Mouse (Mus musculus): ENCODE data around the gene Prdm2. TPM values are rescaled to one million over a fixed set of nuclear protein-coding genes. Genes with fewer than 3 reads are reported as not detected.

Prdm2 gene
- polyA plus RNA-seq, 1 experiment from 2014 or later: 11.3 TPM

DNA sequence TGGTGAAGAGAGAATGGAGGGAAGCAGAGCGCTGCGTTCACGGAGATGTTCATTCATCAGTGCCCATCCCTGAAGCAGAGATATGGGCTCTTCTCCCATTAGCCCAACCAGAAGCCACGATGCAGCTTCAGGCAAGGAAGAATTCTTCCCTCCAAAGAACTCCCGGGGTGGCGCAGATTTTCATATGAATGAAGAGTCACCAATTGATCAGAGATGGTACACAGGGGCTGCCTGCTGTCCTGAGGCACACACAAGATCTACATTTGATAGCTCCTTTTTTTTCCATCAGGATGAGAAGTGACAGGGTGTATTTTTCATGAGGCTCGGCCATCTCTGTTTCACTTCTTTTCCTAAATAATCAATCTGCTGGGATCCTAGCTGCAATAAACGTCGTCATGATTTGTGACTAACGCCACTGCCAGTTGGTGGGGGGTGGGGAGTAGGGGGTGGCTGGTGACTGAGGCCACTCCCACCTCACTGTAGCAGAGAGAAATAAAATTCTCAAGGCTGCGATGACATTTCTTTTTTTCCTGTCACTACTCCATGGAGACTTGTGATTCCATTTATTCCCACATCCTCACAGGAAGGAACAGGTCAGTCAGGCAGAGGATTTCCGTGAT lies 120.6 kb downstream of the Prdm2 start:
- Histone ChIP-seq H3K4me2 (peak overlapping the region; percentile 24; the same call in 1 of the 2 replicates), H3K36me3 (no peaks in the 10 kb centered on the region), H3K4me1 (peaks cover 14% of the 10 kb centered on the region), H3K27me3 (no peaks in the 10 kb centered on the region), H3K4me3 (replicated peaks) (no peak overlapping the region), H3K9ac (no peak overlapping the region), H3K9me3 (replicated peaks) (no peaks in the 10 kb centered on the region), H3K27ac (peak overlapping the region; percentile 20; the same call in 1 of the 2 replicates)
- ATAC-seq (replicated peaks; ENCODE audit: low FRiP score): peak; percentile 55
- WGBS: 15% methylated on average over 12 of the region's 12 CpGs

DNA sequence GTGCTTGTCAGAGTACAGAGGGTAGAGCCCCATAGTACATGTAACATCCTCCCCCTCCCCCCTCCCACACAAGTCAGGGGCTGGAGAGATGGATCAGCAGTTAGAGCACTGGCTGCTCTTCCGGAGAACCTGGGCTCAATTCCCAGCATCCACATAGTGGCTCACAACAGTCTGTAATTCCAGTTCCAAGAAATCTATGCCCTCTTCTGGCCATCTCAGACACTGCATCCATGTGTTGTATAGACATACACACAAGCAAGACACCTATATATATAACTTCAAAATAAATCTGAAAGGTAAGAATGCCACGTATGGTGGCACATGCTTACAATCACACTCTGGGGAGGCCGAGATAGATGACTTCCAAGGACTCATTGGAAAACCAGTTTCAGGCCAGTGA lies 122.2 kb downstream of the Prdm2 start:
- ATAC-seq (replicated peaks; ENCODE audit: low FRiP score): no peak
- Histone ChIP-seq H3K9me3 (replicated peaks) (no peaks in the 10 kb centered on the region), H3K36me3 (no peaks in the 10 kb centered on the region), H3K27ac (no peak overlapping the region), H3K9ac (no peak overlapping the region), H3K4me2 (no peak overlapping the region), H3K4me1 (peaks cover 14% of the 10 kb centered on the region), H3K27me3 (no peaks in the 10 kb centered on the region), H3K4me3 (replicated peaks) (no peak overlapping the region)
- 94% methylated on average over 3 of the region's 3 CpGs for WGBS

DNA sequence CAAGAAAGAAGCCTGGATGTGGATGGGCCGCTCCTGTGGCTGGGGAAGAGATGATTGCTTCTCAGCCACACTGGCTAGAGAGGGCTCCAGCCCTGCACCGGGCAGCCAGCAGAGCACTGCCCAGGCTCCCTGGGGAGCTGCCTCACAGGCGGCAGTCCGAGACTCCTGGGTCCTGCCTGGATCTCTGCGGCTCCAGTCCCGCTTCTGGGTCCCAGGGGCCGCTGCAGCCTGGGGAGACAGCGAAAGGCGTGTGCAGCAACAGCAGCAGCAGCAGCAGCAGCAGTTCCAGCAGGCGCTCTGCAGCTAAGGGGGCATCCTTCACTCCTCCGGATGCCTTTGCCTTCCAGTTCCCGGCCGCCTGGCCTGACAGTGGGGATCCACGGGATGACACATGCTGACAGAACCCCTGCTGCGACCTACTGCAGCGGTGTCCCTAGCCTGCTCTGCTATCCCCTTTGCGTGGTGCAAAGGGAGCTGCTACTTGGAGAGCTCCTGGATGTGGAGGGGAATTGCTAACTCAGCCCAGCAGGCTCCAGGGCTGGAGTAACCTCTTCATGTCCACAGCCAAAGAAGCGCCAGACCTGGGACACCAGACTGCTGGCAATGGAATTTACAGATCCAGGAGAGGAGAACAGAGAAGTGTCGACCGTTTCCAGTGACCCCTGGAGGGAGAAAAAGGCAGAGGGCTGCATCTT lies 138.6 kb downstream of the Prdm2 start:
- Histone ChIP-seq H3K4me1 (peaks cover 18% of the 10 kb centered on the region), H3K4me3 (replicated peaks) (peak overlapping the region; percentile 35), H3K4me2 (peak overlapping the region; percentile 70), H3K9me3 (replicated peaks) (no peaks in the 10 kb centered on the region), H3K9ac (peak overlapping the region; percentile 35), H3K27ac (0 out of 2 replicates have a peak overlapping the region, but pooled peaks have one; percentile 9), H3K36me3 (no peaks in the 10 kb centered on the region), H3K27me3 (no peaks in the 10 kb centered on the region)
- WGBS: 2% methylated on average over 20 of the region's 20 CpGs
- ATAC-seq (replicated peaks; ENCODE audit: low FRiP score): peak; percentile 60

DNA sequence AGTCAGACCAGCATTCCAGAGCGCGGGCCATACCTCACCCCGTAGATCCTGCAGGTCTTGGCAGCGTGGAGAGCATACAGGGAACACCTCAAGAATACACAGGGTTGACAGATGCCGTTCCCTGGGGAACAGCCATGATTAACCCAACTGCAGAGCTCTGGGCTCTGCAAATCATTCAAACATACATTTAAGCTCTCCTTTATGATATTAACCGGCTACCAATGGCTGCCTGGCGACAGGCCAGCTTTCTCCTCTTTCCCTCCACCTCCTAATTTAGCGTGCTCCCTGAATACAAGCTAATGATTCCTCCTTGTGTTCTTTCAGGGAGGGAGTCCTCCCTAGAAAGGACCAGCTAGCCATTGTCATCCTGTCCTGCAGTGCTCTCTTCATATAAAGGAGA lies 141.0 kb downstream of the Prdm2 start:
- Histone ChIP-seq H3K4me2 (no peak overlapping the region), H3K27me3 (no peaks in the 10 kb centered on the region), H3K9ac (no peak overlapping the region), H3K4me3 (replicated peaks) (no peak overlapping the region), H3K27ac (no peak overlapping the region), H3K36me3 (no peaks in the 10 kb centered on the region), H3K9me3 (replicated peaks) (no peaks in the 10 kb centered on the region), H3K4me1 (peaks cover 18% of the 10 kb centered on the region)
- ATAC-seq (replicated peaks; ENCODE audit: low FRiP score): no peak
- 60% methylated on average over 8 of the region's 8 CpGs for WGBS

DNA sequence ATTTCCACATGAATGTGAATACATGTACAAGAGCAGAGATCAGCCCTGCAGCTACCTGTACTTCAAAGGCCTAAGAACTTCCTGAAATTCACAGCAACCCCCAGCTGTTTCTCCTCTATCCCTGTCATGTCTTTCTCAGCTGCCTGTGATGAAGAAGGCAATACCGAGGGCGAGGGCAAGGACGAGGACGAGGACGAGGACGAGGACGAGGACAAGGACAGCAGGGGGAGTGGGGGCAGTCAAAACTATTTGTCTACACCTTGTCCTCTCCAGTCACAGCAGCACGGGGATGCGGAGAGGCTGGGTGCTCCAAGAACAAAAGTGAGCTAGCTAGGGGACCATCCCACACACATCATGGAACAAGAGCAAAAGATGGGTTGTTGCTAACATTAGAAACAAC lies 145.8 kb downstream of the Prdm2 start:
- no peak overlapping the region for H3K9ac ChIP-seq
- H3K27me3 ChIP-seq: no peaks in the 10 kb centered on the region
- WGBS: 83% methylated on average over 9 of the region's 9 CpGs
- no peak for ATAC-seq (replicated peaks; ENCODE audit: low FRiP score)
- H3K9me3 ChIP-seq (replicated peaks): no peaks in the 10 kb centered on the region
- no peaks in the 10 kb centered on the region for H3K36me3 ChIP-seq
- H3K4me3 ChIP-seq (replicated peaks): no peak overlapping the region
- H3K4me1 ChIP-seq: peaks cover 3% of the 10 kb centered on the region; the same call in 1 of the 2 replicates
- no peak overlapping the region for H3K27ac ChIP-seq
- no peak overlapping the region for H3K4me2 ChIP-seq

GRCm38 (mm10) chr4:143058765-143059344 lies 153.9 kb downstream of the Prdm2 start:
- Histone ChIP-seq H3K4me2 (no peak overlapping the region), H3K27ac (peak overlapping the region; percentile 37), H3K36me3 (no peaks in the 10 kb centered on the region), H3K4me1 (peaks cover 6% of the 10 kb centered on the region), H3K27me3 (no peaks in the 10 kb centered on the region), H3K9me3 (replicated peaks) (no peaks in the 10 kb centered on the region), H3K9ac (no peak overlapping the region), H3K4me3 (replicated peaks) (no peak overlapping the region)
- peak; percentile 79 for ATAC-seq (replicated peaks; ENCODE audit: low FRiP score)
- WGBS: 82% methylated on average over 12 of the region's 12 CpGs

Small RNA genes within 50 kb of the gene (microRNA-seq; reads per million reads assigned to microRNA genes)
- 1.3 reads per million for gene Mir7021

Other genes starting within 250 kb of the Prdm2 start
- gene Pdpn, start 86.6 kb upstream of the Prdm2 start, polyA plus RNA-seq (2015; fragmentation: Nextera tagmentation; extraction: Ambion mirVana): 50.0 and 50.7 TPM in 2 replicates
- gene Lrrc38, start 136.8 kb upstream of the Prdm2 start, polyA plus RNA-seq (2015; fragmentation: Nextera tagmentation; extraction: Ambion mirVana): 0.17 and 0.31 TPM in 2 replicates
- not detected in 2 replicates for gene Pramel1, start 181.4 kb upstream of the Prdm2 start, polyA plus RNA-seq (2015; fragmentation: Nextera tagmentation; extraction: Ambion mirVana)
- gene Pramef8, start 199.4 kb upstream of the Prdm2 start, polyA plus RNA-seq (2015; fragmentation: Nextera tagmentation; extraction: Ambion mirVana): 19.1 and 20.0 TPM in 2 replicates
- gene Oog4, start 237.3 kb upstream of the Prdm2 start, polyA plus RNA-seq (2015; fragmentation: Nextera tagmentation; extraction: Ambion mirVana): not detected in 2 replicates

Measured in kidney, embryonic 15.5 days (tissue).